11 mouse cellular contexts compared by ENCODE assay signal in the genomic region with DNA sequence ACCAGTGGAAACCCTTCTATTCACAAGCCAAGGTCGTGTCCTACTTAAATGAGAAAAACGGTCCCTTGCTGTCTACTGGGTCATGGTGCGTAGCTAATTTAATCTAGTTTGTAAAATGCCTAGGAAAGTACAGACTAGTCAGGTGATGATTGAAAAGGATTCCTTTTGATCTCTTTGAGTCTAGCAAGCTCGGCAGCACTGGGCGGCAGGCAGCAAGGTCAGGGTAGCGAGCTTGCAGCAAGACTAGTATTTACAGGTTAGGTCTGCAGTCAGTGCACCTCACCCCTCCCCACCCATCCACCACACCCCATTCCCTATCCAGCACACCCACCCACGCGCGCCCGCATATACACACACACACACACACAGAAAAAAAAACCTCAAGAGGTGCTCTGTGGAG. TPM values are rescaled to one million over a fixed set of nuclear protein-coding genes. Genes with fewer than 3 reads are reported as not detected.
A peak's percentile ranks its signal among the peaks of the same experiment; 100 is the strongest.
DNase-seq lines count a peak whose midpoint lies in the region; ATAC-seq and TF ChIP-seq lines count a peak whose summit lies in the region.
"Had no signal": no experiment of that assay in that cellular context is flagged by ENCODE, and none has a peak within 500 bp of the region (broad histone marks: within the 10 kb centered on the region; RNA-seq: fewer than 3 reads in every experiment).

No protein-coding gene starts in this region.

- no peak for DNase-seq in forebrain, postnatal 0 days
- no peak for DNase-seq in forebrain, embryonic 11.5 days (ENCODE audit: low spot score)
- peak; percentile 30 for DNase-seq in retina, postnatal 1 day
- DNase-seq in retina, embryonic 14.5 days (ENCODE audit: low spot score), result no peak
- no peak for DNase-seq in limb, embryonic 11.5 days (ENCODE audit: low spot score)
- peak; percentile 52 to 70 for DNase-seq in thymus, postnatal 36 days
- no peak for DNase-seq in spleen, postnatal 14 days (ENCODE audit: low spot score in 2 of 2)
- DNase-seq in frontal cortex, adult 2 months (ENCODE audit: extremely low spot score in 1 of 2, low spot score in 1 of 2), result no peak
- DNase-seq: spleen, adult 18-20 months had no signal

- 0 out of 2 replicates have a peak overlapping the region, but pooled peaks have one; percentile 29 for H3K27ac ChIP-seq in forebrain, postnatal 0 days (ENCODE audit: low read depth, low read length)
- H3K27ac ChIP-seq in forebrain, embryonic 11.5 days (ENCODE audit: low read depth, low read length), result no peak overlapping the region
- H3K27ac ChIP-seq in limb, embryonic 11.5 days (replicated peaks; ENCODE audit: low read depth, low read length), result peak overlapping the region; percentile 67

- 70% methylated on average over 10 of the region's 10 CpGs for WGBS in forebrain, postnatal 0 days
- WGBS in forebrain, embryonic 11.5 days, result 72% methylated on average over 10 of the region's 10 CpGs
- 58% methylated on average over 10 of the region's 10 CpGs for WGBS in limb, embryonic 11.5 days

- H3K27me3 ChIP-seq in forebrain, postnatal 0 days (ENCODE audit: insufficient read depth, low read length), result no peaks in the 10 kb centered on the region
- H3K27me3 ChIP-seq in forebrain, embryonic 11.5 days (ENCODE audit: control insufficient read depth, insufficient read depth, low read length), result no peaks in the 10 kb centered on the region
- H3K27me3 ChIP-seq in limb, embryonic 11.5 days (ENCODE audit: control insufficient read depth, insufficient read depth, low read length), result no peaks in the 10 kb centered on the region

- ATAC-seq in forebrain, postnatal 0 days, result no peak
- no peak for ATAC-seq in forebrain, embryonic 11.5 days (replicated peaks; ENCODE audit: low FRiP score)
- ATAC-seq in limb, embryonic 11.5 days (ENCODE audit: insufficient number of reproducible peaks, low FRiP score, low TSS enrichment, low read depth), result no peak

- H3K36me3 ChIP-seq in forebrain, postnatal 0 days (ENCODE audit: insufficient read depth), result no peaks in the 10 kb centered on the region
- no peaks in the 10 kb centered on the region for H3K36me3 ChIP-seq in forebrain, embryonic 11.5 days (ENCODE audit: control insufficient read depth, insufficient read depth, low read length)
- H3K36me3 ChIP-seq in limb, embryonic 11.5 days (ENCODE audit: control insufficient read depth, insufficient read depth, low read length), result no peaks in the 10 kb centered on the region

- H3K9ac ChIP-seq in forebrain, postnatal 0 days, result no peak overlapping the region
- H3K9ac ChIP-seq in forebrain, embryonic 11.5 days (ENCODE audit: low read length), result no peak overlapping the region
- H3K9ac ChIP-seq in limb, embryonic 11.5 days (ENCODE audit: low read length), result peak overlapping the region; percentile 22

- no peaks in the 10 kb centered on the region for H3K9me3 ChIP-seq in forebrain, postnatal 0 days (ENCODE audit: low read length)
- H3K9me3 ChIP-seq in forebrain, embryonic 11.5 days (ENCODE audit: control insufficient read depth, low read length), result no peaks in the 10 kb centered on the region
- no peaks in the 10 kb centered on the region for H3K9me3 ChIP-seq in limb, embryonic 11.5 days (ENCODE audit: control insufficient read depth, low read length)

- no peak for TF ChIP-seq CTCF in forebrain, postnatal 0 days (IDR thresholded peaks at IDR 0.05; ENCODE audit: low read depth)

- H3K4me1 ChIP-seq in forebrain, postnatal 0 days (ENCODE audit: insufficient read depth), result 0 out of 2 replicates have a peak, but pooled peaks cover 12% of the 10 kb centered on the region
- 0 out of 2 replicates have a peak, but pooled peaks cover 5% of the 10 kb centered on the region for H3K4me1 ChIP-seq in forebrain, embryonic 11.5 days (replicated peaks; ENCODE audit: control insufficient read depth, insufficient read depth, low read length)
- H3K4me1 ChIP-seq in limb, embryonic 11.5 days (ENCODE audit: control insufficient read depth, insufficient read depth, low read length), result peaks cover 16% of the 10 kb centered on the region

- no peak overlapping the region for H3K4me3 ChIP-seq in forebrain, postnatal 0 days (ENCODE audit: low read depth, low read length)
- H3K4me3 ChIP-seq in forebrain, embryonic 11.5 days (ENCODE audit: low read depth, low read length), result no peak overlapping the region
- H3K4me3 ChIP-seq in limb, embryonic 11.5 days (ENCODE audit: low read depth, low read length), result peak overlapping the region; percentile 32; the same call in 1 of the 2 replicates

- H3K4me2 ChIP-seq in forebrain, postnatal 0 days (ENCODE audit: low read depth), result no peak overlapping the region; the same call in 1 of the 2 replicates
- no peak overlapping the region for H3K4me2 ChIP-seq in forebrain, embryonic 11.5 days (ENCODE audit: low read depth, low read length, severe bottlenecking)
- peak overlapping the region; percentile 86 for H3K4me2 ChIP-seq in limb, embryonic 11.5 days (ENCODE audit: low read depth, severe bottlenecking)

RNA-seq across cellular contexts. Expression of a gene that starts 31.1 kb away (rescaled TPM):
- 45.0 and 47.9 TPM in 2 replicates for total RNA-seq in forebrain, postnatal 0 days (2014; rRNA removed)
- 18.0 and 24.0 TPM in 2 replicates for polyA plus RNA-seq in forebrain, postnatal 0 days (2015; fragmentation: Nextera tagmentation; extraction: Ambion mirVana)
- 34.0 and 37.0 TPM in 2 replicates for polyA plus RNA-seq in forebrain, embryonic 11.5 days (2014; fragmentation: Nextera tagmentation; extraction: Ambion mirVana)
- 23.1 and 24.2 TPM in 2 replicates for polyA plus RNA-seq in limb, embryonic 11.5 days (2014; fragmentation: Nextera tagmentation; extraction: Ambion mirVana)
- 38.1 and 38.2 TPM in 2 replicates for polyA plus RNA-seq in frontal cortex, adult 2 months (2012; rRNA removed)

RNA-seq across cellular contexts. Expression of a gene that starts 34.7 kb away (rescaled TPM):
- not detected in 2 replicates for total RNA-seq in forebrain, postnatal 0 days (2014; rRNA removed)
- 2.0 and 5.7 TPM in 2 replicates for polyA plus RNA-seq in forebrain, postnatal 0 days (2015; fragmentation: Nextera tagmentation; extraction: Ambion mirVana)
- polyA plus RNA-seq in forebrain, embryonic 11.5 days (2014; fragmentation: Nextera tagmentation; extraction: Ambion mirVana), result 4.6 TPM in 1 of 2 replicates, not detected in the other
- polyA plus RNA-seq in limb, embryonic 11.5 days (2014; fragmentation: Nextera tagmentation; extraction: Ambion mirVana), result 1.9 TPM in 1 of 2 replicates, not detected in the other
- not detected in 2 replicates for polyA plus RNA-seq in frontal cortex, adult 2 months (2012; rRNA removed)
- total RNA-seq: common myeloid progenitor, adult 5-6 weeks; ES-E14 had no signal

Comparison
In these comparisons a context has a peak if more than half of its experiments do, and no peak if none do; other contexts are left out.
1. DNase-seq: peak in retina, postnatal 1 day (single experiment) and thymus, postnatal 36 days (2 of 2); none in forebrain, postnatal 0 days (single experiment), forebrain, embryonic 11.5 days (single experiment), retina, embryonic 14.5 days (single experiment), limb, embryonic 11.5 days (single experiment), spleen, postnatal 14 days (0 of 2) and frontal cortex, adult 2 months (0 of 2).